Mouse (Mus musculus): ENCODE data around the gene 4930524J08Rik.

- TF ChIP-seq CTCF (IDR thresholded peaks at IDR 0.05; ENCODE audit: control insufficient read depth, insufficient read depth, insufficient read length) (no peak), USF1 (IDR thresholded peaks at IDR 0.05; ENCODE audit: low read depth) (no peak), MYOG (IDR thresholded peaks at IDR 0.05; ENCODE audit: control insufficient read depth, extremely low read depth, insufficient read length) (no peak)
These were observed 21.2 kb downstream of the 4930524J08Rik start for GRCm38 (mm10) chr5:100000048-100000447.

Data from C2C12 (cell line).